Mouse (Mus musculus) natural killer cell, adult 2 months (primary cell): ENCODE results near the gene Plac8.

Source experiments
- DNase-seq, 2 experiments: peaks; one replicate each; pipeline ENCODE4 v3.0.0; 2022; ENCODE audit warnings: low spot score in 2 of 2

Plac8 gene

GRCm38 (mm10) chr5:100572069-100572468 lies at the start of gene Plac8:
Gene Plac8, minus strand, starts transcription at chr5:100572245.
- no peak for DNase-seq

GRCm38 (mm10) chr5:100620952-100621351 lies 48.9 kb upstream of the Plac8 start:
- no peak for DNase-seq

- DNase-seq, result no peak
These were observed 47.7 kb upstream of the Plac8 start for GRCm38 (mm10) chr5:100619586-100620275.

GRCm38 (mm10) chr5:100613896-100614768 lies 42.1 kb upstream of the Plac8 start:
- peak in 1 of 2 experiments; percentile 41 for DNase-seq

DNA sequence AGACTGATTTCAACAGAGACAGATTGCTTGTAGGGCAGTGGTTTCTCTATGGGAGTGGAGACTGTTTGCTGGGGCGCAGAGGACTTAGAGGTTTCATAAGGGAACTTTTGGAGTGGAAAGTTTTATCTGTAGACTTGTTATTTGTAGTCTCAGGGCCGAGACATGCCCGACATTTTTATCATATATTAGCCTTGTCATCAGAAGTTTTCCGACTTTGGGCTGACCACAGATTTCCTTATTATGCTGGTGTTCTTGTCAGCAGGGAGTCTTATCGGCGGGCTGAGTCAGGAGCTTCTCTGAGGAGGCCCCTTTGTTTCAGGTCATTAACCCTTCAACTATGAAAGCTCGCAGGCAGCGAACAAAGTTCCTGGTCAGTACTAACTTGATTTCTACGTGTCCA lies 35.8 kb upstream of the Plac8 start:
- DNase-seq, result no peak

DNA sequence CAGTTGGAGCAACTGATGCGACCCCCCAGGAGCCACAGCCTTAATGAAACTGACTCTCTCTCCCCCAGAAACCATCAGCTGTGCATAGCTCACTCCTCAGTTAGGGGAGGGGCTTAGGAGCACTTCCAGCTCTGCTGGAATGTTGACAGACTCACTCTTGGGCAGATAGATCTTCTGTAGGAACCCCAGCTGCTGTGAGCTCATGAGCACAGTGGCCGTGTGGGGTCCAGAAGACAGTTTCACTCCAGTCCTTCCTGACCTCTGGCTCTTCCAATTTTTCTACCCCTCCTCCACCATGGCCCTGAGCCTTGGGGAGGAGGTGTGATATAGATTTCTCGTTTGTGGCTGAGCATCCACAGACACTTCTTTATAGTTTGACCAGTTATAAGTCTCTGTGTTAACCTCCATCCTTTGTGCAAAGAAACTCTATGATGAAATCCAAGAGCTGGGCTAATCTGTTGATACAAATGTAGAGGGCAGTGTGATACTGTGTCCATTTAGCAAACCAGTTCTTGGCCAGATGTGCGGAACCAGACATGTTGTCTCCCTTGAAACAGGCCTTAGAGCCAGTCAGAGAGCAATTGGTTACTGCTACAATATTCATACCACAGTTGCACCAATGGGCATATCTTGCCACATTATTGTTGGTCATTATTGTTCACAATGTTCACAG lies 35.2 kb upstream of the Plac8 start:
- DNase-seq, result no peak

DNA sequence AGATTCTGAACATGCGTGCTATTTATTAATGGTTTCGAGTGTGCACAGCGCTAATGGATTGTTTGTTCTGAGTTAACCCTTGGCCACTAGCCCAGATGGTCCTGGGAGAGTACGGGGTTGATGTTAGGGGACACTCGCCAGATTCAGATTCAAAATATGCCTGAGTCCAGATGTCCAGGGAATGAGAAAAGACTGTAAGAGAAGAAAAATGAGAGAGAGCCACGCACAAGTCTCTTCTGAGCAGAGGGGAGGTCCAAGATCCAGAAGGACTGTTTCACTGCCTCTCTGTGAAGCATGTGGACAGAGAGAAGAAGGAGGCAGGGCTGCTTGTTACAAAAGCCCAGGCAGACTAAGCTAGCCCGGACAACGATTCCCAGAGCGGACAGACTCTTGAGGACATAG lies 33.8 kb upstream of the Plac8 start:
- DNase-seq, result no peak

DNA sequence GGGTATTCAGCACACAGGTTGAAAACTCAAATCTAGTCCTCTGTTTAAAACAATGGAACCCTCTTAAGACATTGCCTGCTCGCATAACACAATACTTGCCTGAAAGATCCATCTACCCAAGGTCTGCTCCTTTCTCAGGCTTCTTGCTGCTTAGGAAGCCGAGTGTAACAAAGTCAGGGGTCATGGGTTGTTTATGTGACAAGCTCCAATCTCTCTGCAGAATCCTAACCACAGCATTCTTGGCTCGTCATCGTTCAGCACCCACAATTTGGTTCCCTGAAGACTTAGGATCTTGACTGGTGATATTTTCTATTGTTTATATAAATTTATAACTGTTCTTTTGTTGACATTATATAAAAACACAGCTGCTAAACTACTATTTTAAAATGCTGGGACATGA lies 32.0 kb upstream of the Plac8 start:
- no peak for DNase-seq

GRCm38 (mm10) chr5:100601864-100602263 lies 29.8 kb upstream of the Plac8 start:
- no peak for DNase-seq

DNA sequence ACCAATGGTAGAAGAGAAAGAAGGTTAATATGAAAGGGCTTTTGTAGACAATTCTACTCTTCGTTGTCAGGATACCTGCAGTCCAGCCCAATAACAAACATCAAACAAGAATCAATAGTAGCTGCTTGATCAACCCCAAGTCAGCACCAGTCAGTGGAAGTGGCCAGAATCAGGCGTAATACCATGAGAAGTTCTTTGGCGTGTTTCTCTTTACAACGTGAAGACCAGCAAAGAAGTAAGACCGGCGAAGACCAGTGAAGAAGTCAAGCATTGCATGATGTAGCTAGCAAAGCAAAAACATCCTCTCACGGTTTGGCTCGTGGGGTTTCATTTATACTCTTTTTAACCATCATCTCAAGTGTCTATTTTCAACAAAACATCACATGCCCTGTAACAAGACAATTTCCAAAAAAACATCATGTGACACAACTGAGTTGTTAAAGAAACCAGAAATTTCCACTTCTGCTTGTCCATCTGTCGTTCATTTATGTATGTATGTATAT lies 27.0 kb upstream of the Plac8 start:
- DNase-seq, result peak in 1 of 2 experiments; percentile 46

DNA sequence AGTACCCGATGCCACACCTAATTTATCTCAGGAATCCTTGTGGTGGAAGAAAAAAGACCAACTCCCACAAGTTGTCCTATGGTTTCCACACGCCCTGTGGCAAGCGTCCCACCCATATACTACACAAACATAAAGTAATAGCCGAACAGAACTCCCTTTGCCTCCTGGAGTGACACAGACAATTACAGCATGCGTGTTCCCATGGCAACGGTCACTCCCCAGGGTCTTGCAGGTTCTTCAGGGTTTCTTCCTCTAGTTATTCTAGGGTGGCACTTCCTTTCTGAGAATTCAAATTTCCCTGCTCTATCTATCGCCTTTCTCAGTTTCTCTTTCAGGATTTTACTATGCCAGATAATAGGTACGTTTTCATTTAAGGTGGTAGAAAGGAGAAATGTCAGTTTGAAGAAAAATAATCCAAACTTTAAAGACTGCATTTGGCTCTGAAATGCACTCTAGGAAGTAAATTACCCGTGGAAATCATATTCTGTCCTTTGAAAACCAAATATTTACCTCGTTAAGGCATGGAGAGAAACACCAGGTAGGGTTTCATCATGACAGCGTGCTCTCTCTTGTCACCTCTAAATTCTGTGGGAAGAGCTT lies 25.9 kb upstream of the Plac8 start:
- peak in 1 of 2 experiments; percentile 86 for DNase-seq

GRCm38 (mm10) chr5:100595999-100596398 lies 24.0 kb upstream of the Plac8 start:
- no peak for DNase-seq

GRCm38 (mm10) chr5:100594803-100595467 lies 22.9 kb upstream of the Plac8 start:
- no peak for DNase-seq

DNA sequence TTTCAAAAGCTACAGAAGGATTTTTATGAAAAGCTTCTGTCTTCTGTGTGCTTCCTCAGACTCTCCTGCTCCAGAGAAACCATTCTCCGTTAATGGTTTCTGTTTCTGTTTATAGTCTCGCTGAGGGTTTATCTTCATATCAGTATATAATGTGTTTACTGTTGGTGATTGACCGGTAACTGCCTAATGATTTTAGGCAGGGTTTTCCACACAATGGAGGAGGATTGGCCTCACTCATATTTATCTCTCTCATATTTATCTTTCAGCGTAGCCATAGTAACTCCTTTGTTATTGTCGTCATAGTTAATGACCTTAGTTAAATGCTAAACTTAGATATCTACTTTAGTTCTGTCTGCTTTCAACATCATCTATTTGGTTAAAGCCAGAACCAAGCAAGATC lies 18.5 kb upstream of the Plac8 start:
- no peak for DNase-seq

DNA sequence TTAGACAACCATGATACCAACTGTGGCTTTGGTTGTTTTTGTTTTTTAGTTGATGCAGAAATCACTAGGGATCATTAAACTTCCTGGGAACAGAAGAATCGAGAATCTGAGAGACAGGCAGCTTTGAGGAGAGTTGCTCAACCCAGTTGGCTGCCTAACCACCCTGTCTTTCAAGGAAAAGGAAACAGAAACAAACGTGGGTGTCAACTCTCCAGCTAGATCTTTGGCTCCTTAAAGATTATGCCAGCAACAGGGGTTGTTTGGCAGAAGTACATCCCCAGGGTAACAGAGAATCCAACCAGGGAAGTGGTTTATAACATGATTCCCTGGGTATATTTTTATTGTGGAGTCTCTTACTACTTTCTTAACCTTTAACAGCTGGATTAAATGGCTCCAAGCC lies 15.6 kb upstream of the Plac8 start:
- DNase-seq, result no peak

- DNase-seq, result no peak
These were observed 15.1 kb upstream of the Plac8 start for GRCm38 (mm10) chr5:100587136-100587535.

DNA sequence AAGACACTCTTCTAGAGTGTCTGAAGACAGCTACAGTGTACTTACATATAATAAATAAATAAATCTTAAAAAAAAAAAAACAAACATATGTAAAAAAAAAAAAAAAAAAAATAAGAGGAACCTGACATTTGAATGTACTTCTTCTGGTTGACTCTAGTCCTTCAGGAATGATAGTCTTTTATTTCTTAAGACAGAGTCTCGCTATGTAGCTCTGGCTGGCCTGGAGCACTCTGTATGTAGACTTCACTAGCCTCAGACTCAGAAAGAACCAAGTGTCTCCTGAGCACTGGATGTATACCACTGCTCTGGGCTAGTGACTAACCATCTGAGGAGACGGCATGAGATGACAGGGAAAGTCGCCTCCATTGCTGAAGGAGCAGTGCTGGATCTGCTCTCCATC lies 13.6 kb upstream of the Plac8 start:
- DNase-seq, result no peak

DNA sequence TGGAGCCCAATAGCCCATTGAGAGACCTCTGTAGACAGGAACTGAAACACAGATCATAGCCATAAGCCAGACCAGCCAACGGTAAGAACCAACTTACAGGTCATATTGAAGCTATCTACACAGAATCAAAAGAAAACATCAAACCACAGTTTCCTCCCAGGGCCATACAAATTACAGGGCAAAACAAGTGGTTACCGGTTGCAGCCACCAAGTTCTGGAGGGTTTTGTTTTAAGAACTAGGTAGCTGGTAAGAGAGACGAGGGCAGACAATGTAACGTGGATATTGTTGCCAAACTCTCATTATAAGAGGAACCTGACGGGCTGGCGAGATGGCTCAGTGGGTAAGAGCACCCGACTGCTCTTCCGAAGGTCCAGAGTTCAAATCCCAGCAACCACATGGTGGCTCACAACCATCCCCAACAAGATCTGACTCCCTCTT lies 13.2 kb upstream of the Plac8 start:
- DNase-seq, result peak; percentile 87

GRCm38 (mm10) chr5:100583066-100583465 lies 11.0 kb upstream of the Plac8 start:
- DNase-seq, result peak; percentile 86 to 96

GRCm38 (mm10) chr5:100582435-100582826 lies 10.4 kb upstream of the Plac8 start:
- peak in 1 of 2 experiments; percentile 48 for DNase-seq
